Mouse (Mus musculus): Measurements from ENCODE around the gene Gm49345. TPM values are rescaled to one million over a fixed set of nuclear protein-coding genes. Genes with fewer than 3 reads are reported as not detected.
A peak's percentile ranks its signal among the peaks of the same experiment; 100 is the strongest.
"Not testable (repeated sequence)": the region's sequence is repeated elsewhere in the genome, so short reads cannot be mapped to it uniquely, and the experiment has no call there.

Gm49345 gene
- total RNA-seq (2017), result 6.5 TPM in 1 of 3 replicates, not detected in the others

GRCm38 (mm10) chr13:67637294-67638007 is at the start of gene Gm49345, which contains the start of gene Zfp729a:
TSS of gene Gm49345 (minus strand) at chr13:67637769.
TSS of gene Zfp729a (minus strand) at chr13:67637791.
- ATAC-seq (replicated peaks; ENCODE audit: insufficient number of reproducible peaks, low FRiP score, low TSS enrichment, poor library complexity, severe bottlenecking), result peak; percentile 97

- ATAC-seq (replicated peaks; ENCODE audit: insufficient number of reproducible peaks, low FRiP score, low TSS enrichment, poor library complexity, severe bottlenecking), result no peak
Observed at GRCm38 (mm10) chr13:67686971-67687370, 49.4 kb upstream of the Gm49345 start, which contains the start of gene Zfp738. TSS of gene Zfp738 (minus strand) at chr13:67687071.

GRCm38 (mm10) chr13:67683841-67684240 is 46.3 kb upstream of the Gm49345 start:
- ATAC-seq (replicated peaks; ENCODE audit: insufficient number of reproducible peaks, low FRiP score, low TSS enrichment, poor library complexity, severe bottlenecking), result not testable (repeated sequence)

- peak; percentile 100 for ATAC-seq (replicated peaks; ENCODE audit: insufficient number of reproducible peaks, low FRiP score, low TSS enrichment, poor library complexity, severe bottlenecking)
Observed at GRCm38 (mm10) chr13:67682959-67683735, 45.6 kb upstream of the Gm49345 start.

GRCm38 (mm10) chr13:67674902-67675301 is 37.3 kb upstream of the Gm49345 start:
- no peak for ATAC-seq (replicated peaks; ENCODE audit: insufficient number of reproducible peaks, low FRiP score, low TSS enrichment, poor library complexity, severe bottlenecking)

- no peak for ATAC-seq (replicated peaks; ENCODE audit: insufficient number of reproducible peaks, low FRiP score, low TSS enrichment, poor library complexity, severe bottlenecking)
Observed at GRCm38 (mm10) chr13:67652496-67652895, 14.9 kb upstream of the Gm49345 start.

- no peak for ATAC-seq (replicated peaks; ENCODE audit: insufficient number of reproducible peaks, low FRiP score, low TSS enrichment, poor library complexity, severe bottlenecking)
Observed at GRCm38 (mm10) chr13:67610108-67610507, 27.5 kb downstream of the Gm49345 start.

- peak; percentile 85 for ATAC-seq (replicated peaks; ENCODE audit: insufficient number of reproducible peaks, low FRiP score, low TSS enrichment, poor library complexity, severe bottlenecking)
Observed at GRCm38 (mm10) chr13:67609066-67609876, 28.3 kb downstream of the Gm49345 start, which contains the start of gene Zfp729b. TSS of gene Zfp729b (minus strand) at chr13:67609707.

- no peak for ATAC-seq (replicated peaks; ENCODE audit: insufficient number of reproducible peaks, low FRiP score, low TSS enrichment, poor library complexity, severe bottlenecking)
Observed at GRCm38 (mm10) chr13:67572591-67573189, 64.9 kb downstream of the Gm49345 start.

GRCm38 (mm10) chr13:67553730-67554129 is 83.8 kb downstream of the Gm49345 start, which contains the start of gene Zfp748:
TSS of gene Zfp748 (minus strand) at chr13:67553830.
- ATAC-seq (replicated peaks; ENCODE audit: insufficient number of reproducible peaks, low FRiP score, low TSS enrichment, poor library complexity, severe bottlenecking), result no peak

GRCm38 (mm10) chr13:67552505-67553346 is 84.8 kb downstream of the Gm49345 start:
- peak; percentile 99 for ATAC-seq (replicated peaks; ENCODE audit: insufficient number of reproducible peaks, low FRiP score, low TSS enrichment, poor library complexity, severe bottlenecking)

GRCm38 (mm10) chr13:67545941-67546340 is 91.6 kb downstream of the Gm49345 start:
- no peak for ATAC-seq (replicated peaks; ENCODE audit: insufficient number of reproducible peaks, low FRiP score, low TSS enrichment, poor library complexity, severe bottlenecking)

Other genes starting within 250 kb of the Gm49345 start
- 11.6 to 19.8 TPM (median 18.6 TPM) in 3 replicates for gene Zfp429, start 237.9 kb downstream of the Gm49345 start, total RNA-seq (2017)
- 0.38 to 2.4 TPM (median 0.53 TPM) in 3 replicates for gene Zfp459, start 216.4 kb downstream of the Gm49345 start, total RNA-seq (2017)
- gene Zfp874a, start 186.1 kb downstream of the Gm49345 start, total RNA-seq (2017), result 12.1 to 16.7 TPM (median 12.4 TPM) in 3 replicates
- 7.0 to 23.5 TPM (median 15.8 TPM) in 3 replicates for gene Zfp874b, start 153.5 kb downstream of the Gm49345 start, total RNA-seq (2017)
- 8.7 to 12.2 TPM (median 11.9 TPM) in 3 replicates for gene Zfp58, start 137.2 kb downstream of the Gm49345 start, total RNA-seq (2017)
- not detected in 3 replicates for gene Gm26965, start 111.6 kb downstream of the Gm49345 start, total RNA-seq (2017)
- gene Zfp87, start 111.6 kb downstream of the Gm49345 start, total RNA-seq (2017), result 20.6 to 39.0 TPM (median 24.3 TPM) in 3 replicates
- 11.5 to 17.6 TPM (median 15.4 TPM) in 3 replicates for gene Zfp748, start 83.9 kb downstream of the Gm49345 start, total RNA-seq (2017)
- gene Zfp729b, start 28.1 kb downstream of the Gm49345 start, total RNA-seq (2017), result 18.8 to 21.7 TPM (median 21.2 TPM) in 3 replicates
- gene Zfp729a, start within 50 bp of the Gm49345 start, total RNA-seq (2017), result 16.0 to 20.3 TPM (median 16.8 TPM) in 3 replicates
- 16.9 to 22.4 TPM (median 21.2 TPM) in 3 replicates for gene Zfp738, start 49.3 kb upstream of the Gm49345 start, total RNA-seq (2017)
- gene Zfp65, start 91.4 kb upstream of the Gm49345 start, total RNA-seq (2017), result 6.9 to 15.2 TPM (median 14.5 TPM) in 3 replicates
- gene Zfp85, start 117.5 kb upstream of the Gm49345 start, total RNA-seq (2017), result 6.6 to 8.8 TPM (median 8.6 TPM) in 3 replicates
- 0.85 to 2.1 TPM in 2 of 3 replicates, not detected in the other for gene Zfp493, start 141.9 kb upstream of the Gm49345 start, total RNA-seq (2017)
- 5.4 to 8.3 TPM (median 7.8 TPM) in 3 replicates for gene Zfp273, start 176.0 kb upstream of the Gm49345 start, total RNA-seq (2017)
- gene Gm10037, start 193.3 kb upstream of the Gm49345 start, total RNA-seq (2017), result 1.1 TPM in 1 of 3 replicates, not detected in the others
- not detected in 3 replicates for gene BC048507, start 225.6 kb upstream of the Gm49345 start, total RNA-seq (2017)